Mouse (Mus musculus): ENCODE measurements around the gene Lonp1. TPM values are rescaled to one million over a fixed set of nuclear protein-coding genes. Genes with fewer than 3 reads are reported as not detected.
A peak's percentile ranks its signal among the peaks of the same experiment; 100 is the strongest.

The Lonp1 gene
- polyA plus RNA-seq, 1 experiment from 2014 or later, result 63.1 TPM

- DNase-seq (no peak), ATAC-seq (ENCODE audit: insufficient read depth) (no peak)
- Histone ChIP-seq H3K9ac (no peak overlapping the region), H3K36me3 (ENCODE audit: insufficient read depth) (peaks cover 76% of the 10 kb centered on the region), H3K4me3 (ENCODE audit: low read depth, low read length) (no peak overlapping the region), H3K9me3 (ENCODE audit: low read depth, low read length) (no peaks in the 10 kb centered on the region), H3K4me1 (ENCODE audit: insufficient read depth) (peaks cover 4% of the 10 kb centered on the region; the same call in 1 of the 2 replicates), H3K27ac (ENCODE audit: low read depth) (no peak overlapping the region), H3K4me2 (no peak overlapping the region), H3K27me3 (ENCODE audit: insufficient read depth, low read length) (no peaks in the 10 kb centered on the region)
- 90% methylated on average over 4 of the region's 4 CpGs for WGBS
- TF ChIP-seq CTCF (IDR thresholded peaks at IDR 0.05; ENCODE audit: low read depth), result no peak
These were observed 37.8 kb downstream of the Lonp1 start for GRCm38 (mm10) chr17:56588921-56589320.

GRCm38 (mm10) chr17:56587773-56588172, 38.9 kb downstream of the Lonp1 start:
- no peak for TF ChIP-seq CTCF (IDR thresholded peaks at IDR 0.05; ENCODE audit: low read depth)
- no peak for DNase-seq

GRCm38 (mm10) chr17:56585171-56585821, 41.4 kb downstream of the Lonp1 start:
- ATAC-seq (ENCODE audit: insufficient read depth), result peak; percentile 7; the same call in 1 of the 2 replicates
- H3K9ac ChIP-seq, result peak overlapping the region; percentile 79
- H3K9me3 ChIP-seq (ENCODE audit: low read depth, low read length), result no peaks in the 10 kb centered on the region
- no peaks in the 10 kb centered on the region for H3K27me3 ChIP-seq (ENCODE audit: insufficient read depth, low read length)
- peak overlapping the region; percentile 90 for H3K4me3 ChIP-seq (ENCODE audit: low read depth, low read length)
- H3K36me3 ChIP-seq (ENCODE audit: insufficient read depth), result peaks cover 67% of the 10 kb centered on the region
- H3K4me1 ChIP-seq (ENCODE audit: insufficient read depth), result peaks cover 4% of the 10 kb centered on the region
- peak; percentile 58 for DNase-seq
- H3K4me2 ChIP-seq, result peak overlapping the region; percentile 89
- peak overlapping the region; percentile 93 for H3K27ac ChIP-seq (ENCODE audit: low read depth)
- under 1% methylated on average over 60 of the region's 61 CpGs for WGBS
- no peak for TF ChIP-seq CTCF (IDR thresholded peaks at IDR 0.05; ENCODE audit: low read depth)

More at GRCm38 (mm10) chr17:56587773-56588172, 38.9 kb downstream of the Lonp1 start:
- Histone ChIP-seq H3K9me3 (ENCODE audit: low read depth, low read length) (no peaks in the 10 kb centered on the region), H3K4me3 (ENCODE audit: low read depth, low read length) (no peak overlapping the region), H3K4me2 (no peak overlapping the region), H3K27ac (ENCODE audit: low read depth) (no peak overlapping the region), H3K27me3 (ENCODE audit: insufficient read depth, low read length) (no peaks in the 10 kb centered on the region), H3K9ac (no peak overlapping the region), H3K36me3 (ENCODE audit: insufficient read depth) (peaks cover 66% of the 10 kb centered on the region), H3K4me1 (ENCODE audit: insufficient read depth) (peaks cover 4% of the 10 kb centered on the region; the same call in 1 of the 2 replicates)
- no peak for ATAC-seq (ENCODE audit: insufficient read depth)
- WGBS, result 70% methylated on average over 1 of the region's 1 CpGs

GRCm38 (mm10) chr17:56584257-56585130, 42.2 kb downstream of the Lonp1 start, which contains the start of the genes Safb2 and Safb:
Safb2 (minus strand) TSS chr17:56584585.
Safb (plus strand) TSS chr17:56584825.
- ATAC-seq (ENCODE audit: insufficient read depth) (peak; percentile 96), DNase-seq (peak; percentile 100)
- Histone ChIP-seq H3K4me3 (ENCODE audit: low read depth, low read length) (peak within 1 kb of the TSS; percentile 90), H3K4me2 (peak within 1 kb of the TSS; percentile 89), H3K36me3 (ENCODE audit: insufficient read depth) (peaks cover 67% of the 10 kb centered on the region), H3K9me3 (ENCODE audit: low read depth, low read length) (no peaks in the 10 kb centered on the region), H3K9ac (peak within 1 kb of the TSS; percentile 84), H3K27ac (ENCODE audit: low read depth) (peak within 1 kb of the TSS; percentile 93), H3K27me3 (ENCODE audit: insufficient read depth, low read length) (no peaks in the 10 kb centered on the region), H3K4me1 (ENCODE audit: insufficient read depth) (peaks cover 4% of the 10 kb centered on the region)
- TF ChIP-seq CTCF (IDR thresholded peaks at IDR 0.05; ENCODE audit: low read depth), result peak; percentile 20; the same call in 1 of the 2 replicates
- under 1% methylated on average over 92 of the region's 101 CpGs for WGBS

- under 1% methylated on average over 33 of the region's 33 CpGs for WGBS
- H3K27me3 ChIP-seq (ENCODE audit: insufficient read depth, low read length), result no peaks in the 10 kb centered on the region
- H3K4me1 ChIP-seq (ENCODE audit: insufficient read depth), result peaks cover 4% of the 10 kb centered on the region
- ATAC-seq (ENCODE audit: insufficient read depth) (peak; percentile 0; the same call in 1 of the 2 replicates), DNase-seq (peak; percentile 47)
- H3K4me3 ChIP-seq (ENCODE audit: low read depth, low read length), result peak overlapping the region; percentile 88
- H3K9me3 ChIP-seq (ENCODE audit: low read depth, low read length), result no peaks in the 10 kb centered on the region
- H3K36me3 ChIP-seq (ENCODE audit: insufficient read depth), result peaks cover 67% of the 10 kb centered on the region
- peak overlapping the region; percentile 93 for H3K27ac ChIP-seq (ENCODE audit: low read depth)
- peak overlapping the region; percentile 81 for H3K4me2 ChIP-seq
- TF ChIP-seq CTCF (IDR thresholded peaks at IDR 0.05; ENCODE audit: low read depth), result no peak
- peak overlapping the region; percentile 84 for H3K9ac ChIP-seq
These were observed 43.0 kb downstream of the Lonp1 start for GRCm38 (mm10) chr17:56583611-56584256.

- Histone ChIP-seq H3K9me3 (ENCODE audit: low read depth, low read length) (no peaks in the 10 kb centered on the region), H3K27ac (ENCODE audit: low read depth) (no peak overlapping the region), H3K4me1 (ENCODE audit: insufficient read depth) (peaks cover 4% of the 10 kb centered on the region), H3K36me3 (ENCODE audit: insufficient read depth) (peaks cover 67% of the 10 kb centered on the region), H3K9ac (peak overlapping the region; percentile 84), H3K27me3 (ENCODE audit: insufficient read depth, low read length) (no peaks in the 10 kb centered on the region), H3K4me3 (ENCODE audit: low read depth, low read length) (peak overlapping the region; percentile 88), H3K4me2 (peak overlapping the region; percentile 81)
- no peak for TF ChIP-seq CTCF (IDR thresholded peaks at IDR 0.05; ENCODE audit: low read depth)
- ATAC-seq (ENCODE audit: insufficient read depth), result no peak
- DNase-seq, result no peak
- WGBS, result 75% methylated on average over 1 of the region's 1 CpGs
These were observed 43.6 kb downstream of the Lonp1 start for GRCm38 (mm10) chr17:56583071-56583470.

Measured in lung, embryonic 14.5 days (tissue).